Mouse (Mus musculus): ENCODE data around the gene Npc2.

The Npc2 gene

GRCm38 (mm10) chr12:84772726-84773441 is at the start of gene Npc2, which contains the start of gene Isca2:
Npc2 (minus strand) TSS chr12:84773152.
Isca2 (plus strand) TSS chr12:84773251.
- peak; percentile 99 to 100 for DNase-seq

GRCm38 (mm10) chr12:84819236-84820168 is 46.5 kb upstream of the Npc2 start:
- DNase-seq = no peak

GRCm38 (mm10) chr12:84818496-84818895 is 45.5 kb upstream of the Npc2 start:
- DNase-seq = no peak

- DNase-seq = peak; percentile 60 to 80
Measured at GRCm38 (mm10) chr12:84814663-84815325, 41.8 kb upstream of the Npc2 start.

GRCm38 (mm10) chr12:84813773-84814172 is 40.8 kb upstream of the Npc2 start:
- DNase-seq = peak; percentile 24 to 39

- peak; percentile 46 to 73 for DNase-seq
Measured at GRCm38 (mm10) chr12:84812004-84812403, 39.1 kb upstream of the Npc2 start.

- DNase-seq = no peak
Measured at GRCm38 (mm10) chr12:84811510-84811909, 38.6 kb upstream of the Npc2 start.

- peak in 1 of 2 experiments; percentile 54 for DNase-seq
Measured at GRCm38 (mm10) chr12:84810810-84811209, 37.9 kb upstream of the Npc2 start.

- no peak for DNase-seq
Measured at GRCm38 (mm10) chr12:84809033-84809432, 36.1 kb upstream of the Npc2 start.

- no peak for DNase-seq
Measured at GRCm38 (mm10) chr12:84807351-84807750, 34.4 kb upstream of the Npc2 start.

GRCm38 (mm10) chr12:84806726-84807125 is 33.8 kb upstream of the Npc2 start:
- no peak for DNase-seq

- DNase-seq = no peak
Measured at GRCm38 (mm10) chr12:84806010-84806409, 33.1 kb upstream of the Npc2 start.

GRCm38 (mm10) chr12:84805228-84805842 is 32.4 kb upstream of the Npc2 start:
- peak; percentile 89 to 92 for DNase-seq

GRCm38 (mm10) chr12:84802625-84803024 is 29.7 kb upstream of the Npc2 start:
- DNase-seq = no peak

- DNase-seq = no peak
Measured at GRCm38 (mm10) chr12:84801532-84802110, 28.7 kb upstream of the Npc2 start.

GRCm38 (mm10) chr12:84800419-84800818 is 27.5 kb upstream of the Npc2 start:
- peak; percentile 69 to 72 for DNase-seq

- no peak for DNase-seq
Measured at GRCm38 (mm10) chr12:84799086-84799485, 26.1 kb upstream of the Npc2 start.

GRCm38 (mm10) chr12:84794647-84795046 is 21.7 kb upstream of the Npc2 start:
- DNase-seq = peak in 1 of 2 experiments; percentile 2

GRCm38 (mm10) chr12:84792629-84793028 is 19.7 kb upstream of the Npc2 start:
- DNase-seq = no peak

- no peak for DNase-seq
Measured at GRCm38 (mm10) chr12:84790853-84791252, 17.9 kb upstream of the Npc2 start.

- no peak for DNase-seq
Measured at GRCm38 (mm10) chr12:84786091-84786490, 13.1 kb upstream of the Npc2 start.

Measured in lung, adult 18-20 months (tissue).